Mouse (Mus musculus): ENCODE measurements around the gene Runx2. TPM values are rescaled to one million over a fixed set of nuclear protein-coding genes. Genes with fewer than 3 reads are reported as not detected.

Gene Runx2
- polyA plus RNA-seq, 1 experiment from 2014 or later = 31.9 TPM

- Histone ChIP-seq H3K4me1 (peaks cover 16% of the 10 kb centered on the region; the same call in 1 of the 2 replicates), H3K4me2 (replicated peaks) (no peak overlapping the region), H3K27me3 (peaks cover 3% of the 10 kb centered on the region; the same call in 1 of the 2 replicates), H3K4me3 (no peak overlapping the region), H3K9ac (no peak overlapping the region), H3K27ac (no peak overlapping the region), H3K36me3 (no peaks in the 10 kb centered on the region), H3K9me3 (no peaks in the 10 kb centered on the region)
- 0 out of 2 replicates have a peak, but pooled peaks have one; percentile 41 for ATAC-seq (ENCODE audit: insufficient number of reproducible peaks, insufficient read depth, low FRiP score, low TSS enrichment)
- WGBS = 68% methylated on average over 7 of the region's 7 CpGs
These were observed 306.3 kb downstream of the Runx2 start for GRCm38 (mm10) chr17:44508198-44508715.

- Histone ChIP-seq H3K4me2 (replicated peaks) (no peak overlapping the region), H3K36me3 (no peaks in the 10 kb centered on the region), H3K4me3 (no peak overlapping the region), H3K4me1 (peaks cover 16% of the 10 kb centered on the region; the same call in 1 of the 2 replicates), H3K9me3 (no peaks in the 10 kb centered on the region), H3K9ac (no peak overlapping the region), H3K27me3 (peaks cover 3% of the 10 kb centered on the region; the same call in 1 of the 2 replicates), H3K27ac (no peak overlapping the region)
- ATAC-seq (ENCODE audit: insufficient number of reproducible peaks, insufficient read depth, low FRiP score, low TSS enrichment) = no peak
- WGBS = 80% methylated on average over 3 of the region's 3 CpGs
These were observed 306.9 kb downstream of the Runx2 start for GRCm38 (mm10) chr17:44507741-44508140.

- Histone ChIP-seq H3K36me3 (no peaks in the 10 kb centered on the region), H3K9ac (no peak overlapping the region), H3K27me3 (peaks cover 3% of the 10 kb centered on the region; the same call in 1 of the 2 replicates), H3K4me1 (peaks cover 16% of the 10 kb centered on the region; the same call in 1 of the 2 replicates), H3K9me3 (no peaks in the 10 kb centered on the region), H3K4me2 (replicated peaks) (no peak overlapping the region), H3K4me3 (no peak overlapping the region), H3K27ac (no peak overlapping the region)
- ATAC-seq (ENCODE audit: insufficient number of reproducible peaks, insufficient read depth, low FRiP score, low TSS enrichment) = no peak
- WGBS = 28% methylated on average over 3 of the region's 3 CpGs
These were observed 308.1 kb downstream of the Runx2 start for GRCm38 (mm10) chr17:44506524-44506923.

- Histone ChIP-seq H3K9me3 (no peaks in the 10 kb centered on the region), H3K4me2 (replicated peaks) (no peak overlapping the region), H3K27me3 (peaks cover 3% of the 10 kb centered on the region; the same call in 1 of the 2 replicates), H3K4me1 (peaks cover 12% of the 10 kb centered on the region; the same call in 1 of the 2 replicates), H3K36me3 (no peaks in the 10 kb centered on the region), H3K4me3 (no peak overlapping the region), H3K9ac (no peak overlapping the region), H3K27ac (no peak overlapping the region)
- ATAC-seq (ENCODE audit: insufficient number of reproducible peaks, insufficient read depth, low FRiP score, low TSS enrichment) = no peak
- WGBS = 90% methylated on average over 10 of the region's 10 CpGs
These were observed 309.7 kb downstream of the Runx2 start for GRCm38 (mm10) chr17:44504794-44505317.

GRCm38 (mm10) chr17:44502176-44502575 is 312.4 kb downstream of the Runx2 start:
- Histone ChIP-seq H3K9ac (no peak overlapping the region), H3K4me1 (peaks cover 12% of the 10 kb centered on the region; the same call in 1 of the 2 replicates), H3K36me3 (no peaks in the 10 kb centered on the region), H3K27me3 (no peaks in the 10 kb centered on the region), H3K27ac (no peak overlapping the region), H3K4me3 (no peak overlapping the region), H3K9me3 (no peaks in the 10 kb centered on the region), H3K4me2 (replicated peaks) (no peak overlapping the region)
- ATAC-seq (ENCODE audit: insufficient number of reproducible peaks, insufficient read depth, low FRiP score, low TSS enrichment) = no peak
- WGBS = 96% methylated on average over 5 of the region's 5 CpGs

GRCm38 (mm10) chr17:44500306-44500899 is 314.2 kb downstream of the Runx2 start:
- 0 out of 2 replicates have a peak, but pooled peaks cover under 1% of the 10 kb centered on the region for H3K4me1 ChIP-seq
- no peaks in the 10 kb centered on the region for H3K9me3 ChIP-seq
- H3K4me3 ChIP-seq = no peak overlapping the region
- H3K36me3 ChIP-seq = no peaks in the 10 kb centered on the region; the same call in 1 of the 2 replicates
- H3K27ac ChIP-seq = no peak overlapping the region
- H3K27me3 ChIP-seq = 0 out of 2 replicates have a peak, but pooled peaks cover 5% of the 10 kb centered on the region
- WGBS = 78% methylated on average over 11 of the region's 11 CpGs
- H3K4me2 ChIP-seq (replicated peaks) = no peak overlapping the region
- ATAC-seq (ENCODE audit: insufficient number of reproducible peaks, insufficient read depth, low FRiP score, low TSS enrichment) = no peak
- H3K9ac ChIP-seq = no peak overlapping the region

GRCm38 (mm10) chr17:44490164-44490794 is 324.3 kb downstream of the Runx2 start:
- no peak overlapping the region for H3K9ac ChIP-seq
- no peak overlapping the region for H3K4me2 ChIP-seq (replicated peaks)
- no peaks in the 10 kb centered on the region for H3K36me3 ChIP-seq
- ATAC-seq (ENCODE audit: insufficient number of reproducible peaks, insufficient read depth, low FRiP score, low TSS enrichment) = no peak
- WGBS = 50% methylated on average over 11 of the region's 11 CpGs
- no peak overlapping the region for H3K27ac ChIP-seq
- H3K4me1 ChIP-seq = 0 out of 2 replicates have a peak, but pooled peaks cover 7% of the 10 kb centered on the region
- no peaks in the 10 kb centered on the region for H3K9me3 ChIP-seq
- no peaks in the 10 kb centered on the region for H3K27me3 ChIP-seq
- H3K4me3 ChIP-seq = no peak overlapping the region

- 84% methylated on average over 6 of the region's 6 CpGs for WGBS
- Histone ChIP-seq H3K9ac (no peak overlapping the region), H3K27ac (no peak overlapping the region), H3K4me3 (no peak overlapping the region), H3K27me3 (no peaks in the 10 kb centered on the region), H3K4me1 (0 out of 2 replicates have a peak, but pooled peaks cover 7% of the 10 kb centered on the region), H3K9me3 (no peaks in the 10 kb centered on the region), H3K36me3 (no peaks in the 10 kb centered on the region), H3K4me2 (replicated peaks) (no peak overlapping the region)
- no peak for ATAC-seq (ENCODE audit: insufficient number of reproducible peaks, insufficient read depth, low FRiP score, low TSS enrichment)
These were observed 325.3 kb downstream of the Runx2 start for GRCm38 (mm10) chr17:44489346-44489745.

- no peak overlapping the region for H3K9ac ChIP-seq
- H3K4me3 ChIP-seq = no peak overlapping the region
- H3K27me3 ChIP-seq = no peaks in the 10 kb centered on the region
- no peak overlapping the region for H3K4me2 ChIP-seq (replicated peaks)
- 84% methylated on average over 10 of the region's 10 CpGs for WGBS
- no peak overlapping the region for H3K27ac ChIP-seq
- no peak for ATAC-seq (ENCODE audit: insufficient number of reproducible peaks, insufficient read depth, low FRiP score, low TSS enrichment)
- H3K9me3 ChIP-seq = no peaks in the 10 kb centered on the region
- H3K4me1 ChIP-seq = 0 out of 2 replicates have a peak, but pooled peaks cover 7% of the 10 kb centered on the region
- H3K36me3 ChIP-seq = no peaks in the 10 kb centered on the region
These were observed 326.9 kb downstream of the Runx2 start for GRCm38 (mm10) chr17:44487514-44488244.

- Histone ChIP-seq H3K9me3 (no peaks in the 10 kb centered on the region), H3K4me3 (no peak overlapping the region)
These were observed 329.3 kb downstream of the Runx2 start for GRCm38 (mm10) chr17:44485337-44485736.

GRCm38 (mm10) chr17:44479918-44480317 is 334.7 kb downstream of the Runx2 start:
- ATAC-seq (ENCODE audit: insufficient number of reproducible peaks, insufficient read depth, low FRiP score, low TSS enrichment) = no peak
- H3K4me3 ChIP-seq = no peak overlapping the region
- 26% methylated on average over 5 of the region's 5 CpGs for WGBS
- no peaks in the 10 kb centered on the region for H3K36me3 ChIP-seq
- no peak overlapping the region for H3K27ac ChIP-seq
- no peaks in the 10 kb centered on the region for H3K27me3 ChIP-seq
- H3K9ac ChIP-seq = no peak overlapping the region
- H3K4me1 ChIP-seq = no peaks in the 10 kb centered on the region
- H3K4me2 ChIP-seq (replicated peaks) = no peak overlapping the region
- no peaks in the 10 kb centered on the region for H3K9me3 ChIP-seq

More at GRCm38 (mm10) chr17:44485337-44485736, 329.3 kb downstream of the Runx2 start:
- no peak for ATAC-seq (ENCODE audit: insufficient number of reproducible peaks, insufficient read depth, low FRiP score, low TSS enrichment)
- H3K36me3 ChIP-seq = no peaks in the 10 kb centered on the region
- H3K27me3 ChIP-seq = no peaks in the 10 kb centered on the region
- H3K9ac ChIP-seq = no peak overlapping the region
- H3K27ac ChIP-seq = no peak overlapping the region
- 85% methylated on average over 5 of the region's 5 CpGs for WGBS
- H3K4me1 ChIP-seq = 0 out of 2 replicates have a peak, but pooled peaks cover 4% of the 10 kb centered on the region
- no peak overlapping the region for H3K4me2 ChIP-seq (replicated peaks)

Data from embryonic facial prominence, embryonic 12.5 days (tissue).